Mouse (Mus musculus) liver, embryonic 16.5 days (tissue): Measurements from ENCODE around the gene Draxin. TPM values are rescaled to one million over a fixed set of nuclear protein-coding genes. Genes with fewer than 3 reads are reported as not detected.

Source experiments
- ATAC-seq: fragments of 200-750 bp; cut with Nextera tagmentation; 2 replicates; pipeline ENCODE4 v1.8.0; 2017; ENCODE audit warnings: low read depth, mild to moderate bottlenecking, moderate number of reproducible peaks, moderate library complexity
- H3K27ac ChIP-seq: fragments of 300-500 bp; sonication (generic); 2 replicates; pipeline ENCODE4 v1.5.1; 2014; ENCODE audit warnings: mild to moderate bottlenecking, low read length
- H3K27me3 ChIP-seq: fragments of 300-500 bp; sonication (generic); 2 replicates; pipeline ENCODE4 v1.6.1; 2014; ENCODE audit warnings: low read depth, low read length, mixed read lengths; ENCODE audit not compliant: control insufficient read depth, insufficient read depth
- H3K36me3 ChIP-seq: fragments of 300-500 bp; sonication (generic); 2 replicates; pipeline ENCODE4 v1.6.1; 2014; ENCODE audit warnings: mild to moderate bottlenecking; ENCODE audit not compliant: control insufficient read depth, insufficient read depth
- H3K4me1 ChIP-seq: fragments of 300-500 bp; sonication (generic); 2 replicates; pipeline ENCODE4 v1.6.1; 2014; ENCODE audit warnings: low read depth, low read length, mixed read lengths; ENCODE audit not compliant: control insufficient read depth
- H3K4me2 ChIP-seq: fragments of 300-500 bp; sonication (generic); 2 replicates; pipeline ENCODE4 v1.6.1; 2014; ENCODE audit warnings: low read depth, low read length, mixed read lengths
- H3K4me3 ChIP-seq: fragments of 300-500 bp; sonication (generic); 2 replicates; pipeline ENCODE4 v1.5.1; 2014; ENCODE audit warnings: low read depth, mild to moderate bottlenecking, low read length
- H3K9ac ChIP-seq: fragments of 300-500 bp; sonication (generic); 2 replicates; pipeline ENCODE4 v1.6.1; 2014; ENCODE audit warnings: low read depth, low read length
- H3K9me3 ChIP-seq: fragments of 300-500 bp; sonication (generic); replicated peaks from 2 replicates; pipeline ENCODE4 v1.6.1; 2016; ENCODE audit warnings: low read length; ENCODE audit not compliant: control insufficient read depth
- WGBS: fragments of 180-500 bp; shearing (Covaris S2); extraction: QIAGEN DNeasy Blood & Tissue Kit; methylation state at CpG from one replicate; pipeline ENCODE4 v1.1.7; 2014; ENCODE audit not compliant: insufficient replicate concordance; 5-methylcytosine and 5-hydroxymethylcytosine counted together
- polyA plus RNA-seq: library from polyadenylated mRNA; unstranded; fragments of >200 nt; fragmentation: Nextera tagmentation; extraction: Ambion mirVana; gene quantifications from 2 replicates; pipeline ENCODE4 v1.2.1, GENCODE M21; 2015

Gene Draxin
- polyA plus RNA-seq, 1 experiment from 2014 or later, result 0.04 TPM

GRCm38 (mm10) chr4:148140098-148141011 is 9.9 kb upstream of the Draxin start:
- H3K9me3 ChIP-seq, result no peaks in the 10 kb centered on the region
- under 1% methylated on average over 65 of the region's 65 CpGs for WGBS
- ATAC-seq, result peak; percentile 93

GRCm38 (mm10) chr4:148139767-148140097 is 9.2 kb upstream of the Draxin start:
- WGBS, result under 1% methylated on average over 12 of the region's 12 CpGs
- Histone ChIP-seq H3K4me3 (peak overlapping the region; percentile 79), H3K4me2 (peak overlapping the region; percentile 96), H3K27ac (peak overlapping the region; percentile 66; the same call in 1 of the 2 replicates), H3K9me3 (no peaks in the 10 kb centered on the region), H3K4me1 (peaks cover 13% of the 10 kb centered on the region), H3K27me3 (peaks cover 18% of the 10 kb centered on the region), H3K36me3 (no peaks in the 10 kb centered on the region), H3K9ac (peak overlapping the region; percentile 65)
- peak; percentile 0; the same call in 1 of the 2 replicates for ATAC-seq

More at GRCm38 (mm10) chr4:148140098-148141011, 9.9 kb upstream of the Draxin start:
- H3K36me3 ChIP-seq, result no peaks in the 10 kb centered on the region
- H3K27ac ChIP-seq, result peak overlapping the region; percentile 66; the same call in 1 of the 2 replicates
- peaks cover 13% of the 10 kb centered on the region for H3K4me1 ChIP-seq
- H3K4me3 ChIP-seq, result peak overlapping the region; percentile 79
- H3K4me2 ChIP-seq, result peak overlapping the region; percentile 96
- peaks cover 18% of the 10 kb centered on the region for H3K27me3 ChIP-seq
- H3K9ac ChIP-seq, result peak overlapping the region; percentile 65

- no peak overlapping the region for H3K9ac ChIP-seq
- no peaks in the 10 kb centered on the region for H3K36me3 ChIP-seq
- H3K27me3 ChIP-seq, result peaks cover 21% of the 10 kb centered on the region
- peaks cover 13% of the 10 kb centered on the region for H3K4me1 ChIP-seq
- no peaks in the 10 kb centered on the region for H3K9me3 ChIP-seq
- 57% methylated on average over 8 of the region's 8 CpGs for WGBS
- H3K27ac ChIP-seq, result no peak overlapping the region
- no peak overlapping the region for H3K4me2 ChIP-seq
- H3K4me3 ChIP-seq, result no peak overlapping the region
- no peak for ATAC-seq
Measured at GRCm38 (mm10) chr4:148137503-148137902, 7.0 kb upstream of the Draxin start.

- no peak for ATAC-seq
- no peak overlapping the region for H3K27ac ChIP-seq
- no peaks in the 10 kb centered on the region for H3K9me3 ChIP-seq
- peaks cover 5% of the 10 kb centered on the region for H3K4me1 ChIP-seq
- 16% methylated on average over 8 of the region's 8 CpGs for WGBS
- H3K4me2 ChIP-seq, result no peak overlapping the region
- peaks cover 46% of the 10 kb centered on the region for H3K27me3 ChIP-seq
- no peak overlapping the region for H3K9ac ChIP-seq
- no peak overlapping the region for H3K4me3 ChIP-seq
- no peaks in the 10 kb centered on the region for H3K36me3 ChIP-seq
Measured at GRCm38 (mm10) chr4:148134988-148135387, 4.5 kb upstream of the Draxin start.

GRCm38 (mm10) chr4:148131497-148132081 is 1.1 kb upstream of the Draxin start:
- 3% methylated on average over 21 of the region's 21 CpGs for WGBS
- no peak overlapping the region for H3K4me2 ChIP-seq
- no peak overlapping the region for H3K4me3 ChIP-seq
- no peak overlapping the region for H3K27ac ChIP-seq
- no peaks in the 10 kb centered on the region; the same call in 1 of the 2 replicates for H3K4me1 ChIP-seq
- H3K27me3 ChIP-seq, result peaks cover 50% of the 10 kb centered on the region
- H3K9me3 ChIP-seq, result no peaks in the 10 kb centered on the region
- no peak for ATAC-seq
- H3K9ac ChIP-seq, result no peak overlapping the region
- no peaks in the 10 kb centered on the region for H3K36me3 ChIP-seq

GRCm38 (mm10) chr4:148130133-148130532 is 365 bp downstream of the Draxin start, which contains the start of gene Mad2l2:
Gene Mad2l2, plus strand, starts transcription at chr4:148130384.
- 1% methylated on average over 17 of the region's 18 CpGs for WGBS
- no peaks in the 10 kb centered on the region; the same call in 1 of the 2 replicates for H3K4me1 ChIP-seq
- H3K4me3 ChIP-seq, result peak within 1 kb of the TSS; percentile 36
- ATAC-seq, result no peak
- no peaks in the 10 kb centered on the region for H3K36me3 ChIP-seq
- H3K27me3 ChIP-seq, result peaks cover 50% of the 10 kb centered on the region
- H3K9me3 ChIP-seq, result no peaks in the 10 kb centered on the region
- peak within 1 kb of the TSS; percentile 37 for H3K4me2 ChIP-seq
- H3K27ac ChIP-seq, result no peak within 1 kb of the TSS
- no peak within 1 kb of the TSS for H3K9ac ChIP-seq

- Histone ChIP-seq H3K36me3 (no peaks in the 10 kb centered on the region), H3K4me1 (no peaks in the 10 kb centered on the region; the same call in 1 of the 2 replicates), H3K9me3 (no peaks in the 10 kb centered on the region), H3K4me2 (no peak overlapping the region), H3K9ac (no peak overlapping the region), H3K4me3 (no peak overlapping the region), H3K27me3 (peaks cover 50% of the 10 kb centered on the region), H3K27ac (no peak overlapping the region)
- WGBS, result 23% methylated on average over 2 of the region's 2 CpGs
- no peak for ATAC-seq
Measured at GRCm38 (mm10) chr4:148128672-148129071, 1.8 kb downstream of the Draxin start.

GRCm38 (mm10) chr4:148128241-148128640 is 2.3 kb downstream of the Draxin start:
- H3K27ac ChIP-seq, result no peak overlapping the region
- H3K4me2 ChIP-seq, result no peak overlapping the region
- no peak for ATAC-seq
- no peak overlapping the region for H3K9ac ChIP-seq
- H3K27me3 ChIP-seq, result peaks cover 50% of the 10 kb centered on the region
- no peaks in the 10 kb centered on the region; the same call in 1 of the 2 replicates for H3K4me1 ChIP-seq
- no peak overlapping the region for H3K4me3 ChIP-seq
- no peaks in the 10 kb centered on the region for H3K9me3 ChIP-seq
- no peaks in the 10 kb centered on the region for H3K36me3 ChIP-seq
- WGBS, result 34% methylated on average over 1 of the region's 1 CpGs

GRCm38 (mm10) chr4:148122694-148123066 is 7.8 kb downstream of the Draxin start:
- no peak for ATAC-seq
- Histone ChIP-seq H3K4me2 (no peak overlapping the region), H3K4me3 (no peak overlapping the region), H3K27ac (no peak overlapping the region), H3K4me1 (no peaks in the 10 kb centered on the region), H3K9me3 (no peaks in the 10 kb centered on the region), H3K27me3 (0 out of 2 replicates have a peak, but pooled peaks cover under 1% of the 10 kb centered on the region), H3K9ac (no peak overlapping the region), H3K36me3 (no peaks in the 10 kb centered on the region)
- WGBS, result 60% methylated on average over 3 of the region's 3 CpGs
